Mouse (Mus musculus) ovary, adult 18-20 months (tissue): ENCODE data around the gene Smurf1.

ENCODE experiments used
- DNase-seq: peaks from one replicate; pipeline ENCODE4 v3.0.0; 2022; ENCODE audit warnings: low spot score, mixed read lengths

Smurf1 gene

GRCm38 (mm10) chr5:144914433-144914906 is 51.2 kb downstream of the Smurf1 start:
- DNase-seq: no peak

DNA sequence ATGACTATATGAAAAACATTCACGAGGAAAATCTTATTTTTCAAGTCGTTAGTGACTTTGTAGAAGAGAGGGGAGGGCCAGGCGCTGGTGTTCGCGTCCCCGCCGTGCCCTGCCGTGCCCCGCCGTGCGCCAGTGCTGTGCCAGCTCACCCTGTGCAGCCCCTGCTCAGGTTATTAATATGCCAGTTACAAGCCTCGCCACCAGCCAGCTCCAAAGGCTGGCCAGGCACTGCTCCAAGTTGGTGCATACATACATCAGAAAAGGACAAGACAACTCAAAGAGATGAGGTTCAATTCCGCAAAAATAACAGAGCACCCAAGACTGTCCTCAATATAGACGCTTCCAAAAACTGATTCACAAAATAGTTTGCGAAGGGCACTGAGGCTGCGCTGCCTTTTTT is 51.7 kb downstream of the Smurf1 start:
- no peak for DNase-seq

GRCm38 (mm10) chr5:144913361-144913760 is 52.3 kb downstream of the Smurf1 start:
- DNase-seq: no peak

DNA sequence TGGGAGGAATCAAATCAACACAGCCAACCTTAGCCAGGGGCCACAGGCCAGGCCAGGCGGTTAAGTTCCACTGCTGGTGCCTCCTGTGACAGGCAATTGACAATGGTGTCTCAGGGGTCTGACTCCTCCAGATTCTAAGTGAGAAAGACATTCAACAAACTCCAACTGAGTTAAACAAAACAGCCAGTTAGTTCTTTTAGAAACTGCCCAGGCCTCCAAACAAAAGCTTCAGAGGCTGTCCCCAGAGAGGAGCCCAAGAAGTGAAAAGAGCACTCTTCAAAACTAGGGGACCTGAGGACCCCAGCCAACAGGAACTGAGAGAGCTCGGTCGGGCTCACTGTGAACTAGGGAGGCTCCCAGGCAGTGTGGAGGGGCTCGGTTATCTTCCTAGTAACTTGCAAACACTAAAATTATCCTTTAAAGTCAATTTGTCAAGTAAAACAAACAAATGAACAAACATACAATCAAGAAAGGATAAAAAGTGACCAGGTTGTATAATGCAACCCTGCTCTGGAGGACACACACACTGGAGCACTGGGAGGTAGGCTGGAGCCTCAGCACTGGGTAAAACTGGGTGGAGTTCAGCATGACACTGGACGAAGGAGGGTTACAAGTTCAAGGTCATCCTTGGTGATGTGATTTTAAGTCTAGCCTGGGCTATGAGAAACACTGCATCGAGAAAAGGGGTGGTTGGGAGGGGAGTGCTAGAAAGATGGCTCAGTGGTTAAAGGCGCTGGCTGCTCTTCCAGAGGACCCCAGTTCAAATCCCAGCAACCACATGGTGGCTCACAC is 52.9 kb downstream of the Smurf1 start:
- no peak for DNase-seq

- no peak for DNase-seq
Measured at GRCm38 (mm10) chr5:144909521-144909920, 56.1 kb downstream of the Smurf1 start.

DNA sequence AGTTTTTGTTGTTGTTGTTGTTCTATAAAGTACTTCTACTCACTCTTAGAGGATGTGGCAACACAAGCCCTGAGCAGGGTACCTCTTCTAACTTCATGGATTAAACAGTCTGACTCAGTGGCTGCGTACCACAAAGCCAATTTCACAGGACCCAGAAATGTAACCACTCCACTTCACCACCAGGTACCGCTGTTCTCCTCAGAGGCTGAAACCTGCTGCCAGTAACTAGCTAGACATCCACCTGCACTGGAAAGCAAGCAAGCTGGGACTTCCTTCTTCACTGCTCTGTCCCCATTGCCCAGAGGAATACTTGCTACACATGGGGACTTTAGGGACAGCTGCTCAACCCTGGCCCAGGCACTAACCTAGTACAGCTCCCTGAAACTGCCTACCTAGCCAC is 58.1 kb downstream of the Smurf1 start:
- no peak for DNase-seq

- no peak for DNase-seq
Measured at GRCm38 (mm10) chr5:144904356-144905134, 61.1 kb downstream of the Smurf1 start.

DNA sequence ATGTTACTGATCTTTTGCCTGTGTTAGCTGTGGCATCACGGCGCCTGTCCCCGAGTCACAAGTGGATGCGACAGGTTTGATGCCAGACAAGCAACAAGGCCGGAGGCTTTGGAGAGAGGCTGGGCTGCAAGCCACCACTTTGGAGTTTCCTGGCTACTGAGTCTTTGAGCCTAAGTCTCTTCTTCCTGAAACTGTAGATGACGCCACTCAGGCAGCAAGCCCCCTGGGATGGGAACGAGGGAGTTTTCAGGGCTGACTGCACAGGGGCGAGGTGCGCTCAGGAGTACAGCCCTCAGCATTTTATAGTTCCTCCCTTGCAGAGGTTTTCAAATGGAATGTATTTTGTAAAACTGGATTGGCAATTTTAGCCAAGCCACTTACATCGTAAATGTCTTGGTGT is 63.9 kb downstream of the Smurf1 start:
- no peak for DNase-seq

DNA sequence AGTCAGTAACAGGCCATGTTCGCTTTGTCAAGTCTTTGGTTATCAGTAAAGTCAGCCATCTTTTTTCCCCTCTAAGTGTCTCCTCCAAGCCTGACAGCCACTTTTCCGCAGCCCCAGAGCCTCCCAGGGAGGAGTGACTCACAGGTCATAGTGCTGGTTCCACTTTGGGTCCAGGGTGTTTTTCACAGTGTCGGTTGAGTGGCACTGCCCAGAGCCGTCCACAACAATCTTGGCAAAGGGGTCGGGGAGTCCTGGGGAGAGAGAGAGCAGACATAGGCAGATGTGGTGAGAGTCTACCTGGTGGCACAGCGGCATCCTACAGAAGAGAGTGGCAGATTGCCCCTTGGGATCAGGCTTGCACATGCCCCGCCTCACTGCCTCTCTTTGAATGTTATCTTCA is 64.6 kb downstream of the Smurf1 start:
- DNase-seq: no peak

DNA sequence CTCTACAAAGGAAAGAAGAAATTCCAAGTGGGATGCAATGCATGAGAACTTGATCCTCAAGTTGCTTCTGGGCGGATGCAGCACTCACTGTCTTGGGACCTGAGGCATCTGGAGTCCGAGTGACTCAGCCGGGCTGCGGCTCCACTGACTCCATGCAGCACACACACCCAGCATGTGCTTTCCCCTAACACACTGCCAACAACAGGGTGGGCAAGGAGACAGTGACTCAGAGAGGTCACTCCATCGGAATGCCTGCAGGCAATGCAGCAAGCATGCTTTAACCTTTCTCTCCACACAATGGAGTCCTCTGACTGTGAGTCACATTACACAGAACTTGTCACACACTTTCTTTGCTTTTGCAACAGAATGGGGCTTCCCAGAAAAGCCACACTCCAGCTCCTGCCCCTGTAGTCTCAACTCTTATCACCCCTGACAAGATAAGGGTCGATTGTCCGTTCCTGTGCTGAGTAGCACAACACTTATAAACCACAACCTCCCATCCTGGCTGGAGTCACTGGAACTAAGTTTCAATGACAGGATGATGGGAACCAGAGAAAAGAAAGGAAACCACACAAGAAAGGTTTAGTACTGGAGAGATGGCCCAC is 67.1 kb downstream of the Smurf1 start:
- peak; percentile 24 for DNase-seq

DNA sequence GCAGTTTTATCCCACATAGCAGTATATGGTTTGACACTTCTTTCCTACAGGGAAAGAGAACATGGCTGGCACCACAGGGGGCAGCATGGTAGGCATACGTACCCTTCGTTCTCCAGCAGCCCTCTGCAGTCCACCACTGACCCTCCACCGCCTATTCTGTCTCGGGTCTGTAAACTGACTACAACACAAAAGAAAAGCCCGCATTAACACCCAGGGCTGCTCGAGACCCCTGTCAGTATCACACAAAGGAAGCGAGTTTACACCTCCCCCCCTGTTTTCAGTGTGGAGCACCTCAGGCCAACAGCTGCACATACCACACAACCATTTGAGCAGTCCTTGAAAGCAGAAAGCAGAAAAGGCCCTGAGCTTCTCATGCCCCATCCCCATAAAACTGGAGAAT is 67.8 kb downstream of the Smurf1 start:
- DNase-seq: no peak

- no peak for DNase-seq
Measured at GRCm38 (mm10) chr5:144891276-144891675, 74.4 kb downstream of the Smurf1 start.

DNA sequence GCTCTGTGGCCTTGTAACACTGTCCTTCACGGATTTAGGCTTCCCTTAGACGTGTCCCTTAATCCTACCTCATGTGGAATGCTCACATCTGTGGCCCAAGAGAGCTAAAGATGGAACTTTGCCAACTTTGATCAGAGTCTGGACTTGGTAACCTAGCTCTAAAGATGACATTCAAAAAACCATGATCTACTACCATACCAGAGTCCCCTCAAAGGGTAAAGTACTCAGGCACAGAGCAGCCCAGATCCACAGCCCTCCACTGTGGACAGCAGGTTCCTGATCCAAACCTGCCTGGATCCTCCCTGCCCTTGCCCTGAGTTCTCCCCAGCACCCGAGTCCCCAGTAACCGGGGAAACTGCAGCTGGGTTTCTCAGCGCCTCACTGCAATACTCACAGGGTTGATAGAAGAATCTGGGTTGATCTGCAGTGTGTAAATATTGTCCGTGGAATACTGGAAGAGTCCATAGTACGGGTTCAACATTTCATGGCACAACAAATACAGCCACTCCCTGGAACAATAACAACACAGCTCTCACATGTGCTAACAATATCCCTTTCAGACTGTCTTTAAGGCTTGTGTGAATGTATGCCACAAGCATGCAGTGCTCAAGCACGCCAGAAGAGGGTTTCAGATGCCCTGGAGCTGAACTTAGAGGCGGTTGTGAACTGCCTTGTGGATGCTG is 79.5 kb downstream of the Smurf1 start:
- DNase-seq: no peak

GRCm38 (mm10) chr5:144884629-144885217 is 80.9 kb downstream of the Smurf1 start:
- no peak for DNase-seq

GRCm38 (mm10) chr5:144881670-144882399 is 83.8 kb downstream of the Smurf1 start:
- DNase-seq: no peak

DNA sequence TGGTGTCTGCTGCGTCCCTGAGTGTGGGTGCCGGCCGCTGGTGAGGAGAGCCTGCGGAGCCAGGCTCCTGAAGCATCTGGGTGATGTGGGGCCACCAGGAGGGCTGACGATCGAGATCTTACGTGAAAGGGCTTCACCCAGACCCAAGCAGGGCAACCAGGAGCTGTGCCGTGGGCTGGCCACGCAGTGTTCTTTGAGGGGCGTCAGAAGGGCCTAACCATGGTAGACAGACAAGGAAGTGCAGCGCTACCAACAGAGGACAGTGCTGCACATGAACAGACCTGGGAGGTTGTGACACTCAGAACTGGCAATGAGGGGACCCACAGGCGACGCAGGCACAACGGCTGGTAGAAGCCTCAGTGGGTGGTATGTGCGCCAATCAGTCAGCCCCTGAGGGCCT is 88.6 kb downstream of the Smurf1 start:
- no peak for DNase-seq

GRCm38 (mm10) chr5:144875892-144876291 is 89.8 kb downstream of the Smurf1 start:
- DNase-seq: peak; percentile 39

GRCm38 (mm10) chr5:144875227-144875626 is 90.4 kb downstream of the Smurf1 start:
- no peak for DNase-seq

DNA sequence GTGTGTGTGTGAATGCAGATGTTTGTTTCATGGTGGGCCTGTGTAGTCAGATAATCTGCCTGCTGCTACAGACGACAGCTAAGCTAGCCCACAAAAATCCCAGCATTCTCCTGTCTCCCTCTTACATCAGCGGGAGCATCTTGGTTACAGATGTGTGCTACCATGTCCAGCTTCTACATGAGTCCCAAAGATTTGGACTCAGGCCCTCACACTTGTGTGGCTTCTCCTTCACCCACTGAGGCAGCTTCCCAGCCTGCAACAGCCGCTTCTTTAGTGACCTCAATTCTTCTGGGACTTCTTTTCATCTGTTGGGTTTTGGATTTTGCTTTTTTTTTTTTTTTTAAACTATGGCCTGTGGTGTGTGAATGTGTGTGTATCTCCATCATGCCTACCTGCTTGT is 92.8 kb downstream of the Smurf1 start:
- DNase-seq: no peak

DNA sequence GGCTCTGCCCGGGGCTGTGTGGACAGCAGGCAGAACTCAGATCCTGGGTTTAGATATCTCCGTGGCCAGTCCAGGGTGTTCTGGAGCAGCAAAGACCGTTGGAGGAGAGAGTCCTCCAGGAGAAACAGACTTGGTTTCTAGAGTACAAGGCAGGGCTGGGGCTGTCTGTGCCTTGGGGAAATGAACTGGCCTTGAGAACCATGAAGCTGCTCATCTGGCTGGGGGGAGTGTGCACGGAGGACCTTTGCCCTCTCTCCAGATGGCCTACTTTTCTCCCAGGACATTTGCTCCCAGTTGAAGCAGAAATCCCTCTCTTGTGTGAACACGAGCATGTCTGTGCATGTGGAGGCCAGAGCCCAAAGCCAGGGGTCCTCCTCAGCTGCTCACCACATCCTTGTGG is 93.3 kb downstream of the Smurf1 start:
- no peak for DNase-seq

DNA sequence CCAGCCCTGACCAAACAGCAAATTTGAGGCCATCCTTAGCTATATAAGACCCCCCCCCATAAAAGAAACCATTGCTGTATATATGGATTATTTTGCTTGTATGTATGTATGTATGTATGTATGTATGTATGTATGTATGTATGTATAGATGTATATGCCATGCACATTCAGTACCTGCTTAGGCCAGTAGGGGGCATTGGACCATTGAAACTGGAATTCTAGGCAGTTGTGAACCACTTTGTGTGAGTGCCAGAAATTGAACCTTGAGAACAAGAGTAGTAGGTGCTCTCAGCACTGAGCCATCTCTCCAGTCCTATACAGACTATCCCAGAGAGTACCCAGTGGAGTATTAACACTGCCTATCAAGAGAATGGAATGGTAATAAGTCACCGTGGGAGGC is 93.9 kb downstream of the Smurf1 start:
- no peak for DNase-seq
